Mouse (Mus musculus) limb, embryonic 13.5 days (tissue): ENCODE measurements at regions not wholly inside any gene's neighbourhood (a gene's known extent, or its start where the extent isn't known, plus 50 kb on each side); places are given as distances from the start of the nearest gene placed in this dataset.

Source experiments
- ATAC-seq: fragments of 200-750 bp; cut with Nextera tagmentation; 2 replicates; pipeline ENCODE4 v1.8.0; 2017; ENCODE audit warnings: low read depth, moderate number of reproducible peaks, moderate TSS enrichment; ENCODE audit not compliant: low FRiP score
- H3K27ac ChIP-seq: fragments of 300-500 bp; sonication (generic); 2 replicates; pipeline ENCODE4 v1.5.1; 2015; ENCODE audit warnings: inconsistent platforms, mild to moderate bottlenecking, moderate library complexity
- H3K27me3 ChIP-seq: fragments of 300-500 bp; sonication (generic); 2 replicates; pipeline ENCODE4 v1.6.1; 2015; ENCODE audit warnings: mild to moderate bottlenecking, inconsistent platforms
- H3K36me3 ChIP-seq: fragments of 300-500 bp; sonication (generic); 2 replicates; pipeline ENCODE4 v1.6.1; 2015; ENCODE audit warnings: inconsistent platforms, mild to moderate bottlenecking, moderate library complexity
- H3K4me1 ChIP-seq: fragments of 300-500 bp; sonication (generic); 2 replicates; pipeline ENCODE4 v1.6.1; 2015; ENCODE audit warnings: inconsistent platforms
- H3K4me2 ChIP-seq: fragments of 300-500 bp; sonication (generic); replicated peaks from 2 replicates; pipeline ENCODE4 v1.6.1; 2015; ENCODE audit warnings: inconsistent platforms, mild to moderate bottlenecking, moderate library complexity
- H3K4me3 ChIP-seq: fragments of 300-500 bp; sonication (generic); 2 replicates; pipeline ENCODE4 v1.5.1; 2015; ENCODE audit warnings: moderate library complexity, mild to moderate bottlenecking, inconsistent platforms
- H3K9ac ChIP-seq: fragments of 300-500 bp; sonication (generic); 2 replicates; pipeline ENCODE4 v1.6.1; 2015; ENCODE audit warnings: mild to moderate bottlenecking, inconsistent platforms
- H3K9me3 ChIP-seq: fragments of 300-500 bp; sonication (generic); 2 replicates; pipeline ENCODE4 v1.6.1; 2016; ENCODE audit warnings: inconsistent platforms
- WGBS: fragments of 180-500 bp; shearing (Covaris S2); methylation state at CpG from one replicate; pipeline ENCODE4 v1.1.7; 2015; 5-methylcytosine and 5-hydroxymethylcytosine counted together

DNA sequence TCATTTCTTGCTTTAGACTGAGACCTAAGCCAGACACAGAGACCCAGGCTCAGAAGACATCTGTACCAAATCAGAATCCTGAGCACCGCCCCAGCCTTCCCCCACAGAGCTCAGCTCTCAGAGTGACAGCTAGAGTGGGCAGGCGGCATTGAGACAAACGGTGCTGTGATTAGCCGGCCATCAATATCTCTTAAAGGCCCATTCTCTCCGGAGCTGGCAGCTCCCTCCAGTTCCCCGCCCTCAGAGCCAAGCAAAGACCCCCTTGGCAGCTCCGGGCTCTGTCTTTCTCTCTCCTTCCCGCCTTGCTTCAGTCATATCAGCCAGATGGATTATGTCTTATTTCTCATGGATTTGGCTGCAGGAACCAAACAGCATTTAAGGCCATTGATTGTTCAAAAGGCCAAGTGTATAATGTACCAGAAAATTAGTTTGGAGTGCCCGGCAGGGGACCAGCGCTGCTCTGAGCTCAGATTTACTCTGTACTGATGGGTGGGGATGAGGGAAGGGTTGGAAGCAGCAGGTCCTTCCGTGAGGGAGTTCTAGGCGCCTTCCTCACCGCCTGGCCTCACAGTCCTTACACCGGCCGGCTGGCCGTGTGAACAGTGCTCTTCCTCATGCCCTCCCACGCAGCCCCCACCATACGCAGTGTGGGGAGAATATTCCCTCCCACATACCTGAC is 109.0 kb upstream of the Thy1 start:
- Histone ChIP-seq H3K4me2 (no peak overlapping the region), H3K4me1 (peaks cover 3% of the 10 kb centered on the region), H3K9ac (no peak overlapping the region), H3K27me3 (peaks cover 26% of the 10 kb centered on the region), H3K36me3 (no peaks in the 10 kb centered on the region), H3K27ac (no peak overlapping the region), H3K9me3 (no peaks in the 10 kb centered on the region), H3K4me3 (no peak overlapping the region)
- no peak for ATAC-seq
- WGBS = 24% methylated on average over 18 of the region's 18 CpGs

DNA sequence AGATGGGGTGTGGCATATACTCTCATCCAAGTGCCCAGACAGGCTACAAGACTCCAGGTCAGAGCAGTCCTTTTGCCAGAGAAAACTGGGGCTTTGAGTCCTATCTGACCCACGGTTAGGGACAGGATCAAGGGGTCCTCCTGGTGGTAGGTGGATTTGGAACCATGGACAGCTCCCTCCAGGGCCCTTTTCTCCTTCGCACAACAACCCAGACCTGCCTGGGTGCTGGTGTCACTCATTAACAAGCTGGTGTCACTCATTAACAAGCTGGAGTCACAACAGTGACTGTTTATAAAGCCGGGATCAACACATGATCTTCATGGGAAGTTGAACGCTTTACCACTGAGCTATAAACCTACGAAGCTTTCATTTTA is 108.5 kb upstream of the Thy1 start:
- peaks cover 8% of the 10 kb centered on the region for H3K4me1 ChIP-seq
- no peak overlapping the region for H3K4me3 ChIP-seq
- H3K4me2 ChIP-seq = no peak overlapping the region
- WGBS = 3% methylated on average over 5 of the region's 5 CpGs
- peaks cover 26% of the 10 kb centered on the region for H3K27me3 ChIP-seq
- no peak overlapping the region for H3K27ac ChIP-seq
- no peaks in the 10 kb centered on the region for H3K9me3 ChIP-seq
- ATAC-seq = no peak
- no peak overlapping the region for H3K9ac ChIP-seq
- no peaks in the 10 kb centered on the region for H3K36me3 ChIP-seq

DNA sequence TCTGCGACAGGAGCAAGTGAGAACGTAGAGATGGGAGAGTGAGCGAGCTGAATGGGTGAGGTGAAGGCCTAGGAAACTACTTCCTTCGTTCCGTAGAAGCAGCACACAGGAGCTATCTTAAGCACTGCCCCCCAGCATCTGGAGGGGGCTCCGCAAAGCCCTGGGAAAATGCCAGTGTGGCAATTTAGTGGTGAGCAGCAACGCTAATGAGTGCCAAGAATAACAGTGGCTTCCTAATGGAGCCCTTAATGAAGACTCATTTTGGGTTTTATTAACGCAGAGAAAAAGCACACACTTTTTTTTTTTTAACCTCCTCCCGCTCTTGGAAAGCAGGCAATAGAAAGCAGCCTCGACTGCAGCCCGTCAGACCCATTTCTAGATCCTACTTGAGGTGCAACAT is 103.8 kb upstream of the Thy1 start:
- no peak overlapping the region for H3K27ac ChIP-seq
- H3K9me3 ChIP-seq = no peaks in the 10 kb centered on the region
- no peak for ATAC-seq
- H3K4me2 ChIP-seq = no peak overlapping the region
- WGBS = 41% methylated on average over 11 of the region's 11 CpGs
- H3K36me3 ChIP-seq = no peaks in the 10 kb centered on the region
- H3K9ac ChIP-seq = no peak overlapping the region
- H3K4me1 ChIP-seq = peaks cover 17% of the 10 kb centered on the region
- H3K4me3 ChIP-seq = no peak overlapping the region
- H3K27me3 ChIP-seq = peaks cover 15% of the 10 kb centered on the region

DNA sequence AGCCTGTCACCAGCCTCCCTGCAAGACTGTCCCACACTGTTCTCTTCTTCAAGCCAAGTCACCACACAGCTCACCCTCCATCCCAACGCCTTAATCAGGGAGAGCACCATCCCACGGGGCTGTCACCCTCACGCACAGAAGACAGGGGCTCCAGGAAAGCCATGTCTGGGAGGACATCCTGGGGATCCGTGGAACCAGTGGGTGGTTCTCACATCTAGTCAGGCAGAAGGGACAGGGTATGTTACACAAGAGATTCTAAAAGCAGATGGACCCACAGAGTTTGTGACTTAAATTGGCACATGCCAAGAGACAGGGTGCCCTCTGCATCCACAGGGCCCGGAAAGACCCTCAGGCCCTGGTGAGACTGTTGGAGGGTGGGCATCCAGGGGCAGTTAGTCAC is 101.0 kb upstream of the Thy1 start:
- Histone ChIP-seq H3K9me3 (no peaks in the 10 kb centered on the region), H3K4me2 (no peak overlapping the region), H3K4me3 (no peak overlapping the region), H3K4me1 (peaks cover 17% of the 10 kb centered on the region), H3K9ac (no peak overlapping the region), H3K27ac (no peak overlapping the region), H3K36me3 (no peaks in the 10 kb centered on the region), H3K27me3 (0 out of 2 replicates have a peak, but pooled peaks cover 6% of the 10 kb centered on the region)
- 84% methylated on average over 5 of the region's 5 CpGs for WGBS
- no peak for ATAC-seq

DNA sequence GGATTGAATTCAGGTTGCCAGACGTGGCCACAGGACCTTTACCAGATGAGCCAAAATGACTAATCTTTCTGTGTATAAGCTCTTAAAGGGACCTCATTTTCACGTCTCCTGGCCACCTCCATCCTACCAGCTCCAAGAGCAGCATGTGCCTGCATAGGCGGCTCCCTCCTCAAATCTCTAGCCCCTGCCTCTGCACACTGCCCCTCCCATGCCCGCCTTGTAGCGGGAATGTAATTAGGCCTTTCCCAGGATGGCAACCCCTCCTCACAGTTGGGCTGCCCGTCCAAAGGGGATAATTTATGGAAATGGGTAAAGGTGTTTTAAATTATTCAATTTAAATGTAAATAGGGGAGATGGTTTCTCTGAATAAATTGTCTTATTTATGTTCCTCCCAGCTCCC is 99.7 kb upstream of the Thy1 start:
- no peak overlapping the region for H3K4me3 ChIP-seq
- H3K4me2 ChIP-seq = no peak overlapping the region
- H3K9me3 ChIP-seq = no peaks in the 10 kb centered on the region
- H3K9ac ChIP-seq = no peak overlapping the region
- no peak overlapping the region for H3K27ac ChIP-seq
- ATAC-seq = no peak
- H3K27me3 ChIP-seq = 0 out of 2 replicates have a peak, but pooled peaks cover 6% of the 10 kb centered on the region
- WGBS = 17% methylated on average over 6 of the region's 6 CpGs
- H3K4me1 ChIP-seq = peaks cover 17% of the 10 kb centered on the region
- no peaks in the 10 kb centered on the region for H3K36me3 ChIP-seq

DNA sequence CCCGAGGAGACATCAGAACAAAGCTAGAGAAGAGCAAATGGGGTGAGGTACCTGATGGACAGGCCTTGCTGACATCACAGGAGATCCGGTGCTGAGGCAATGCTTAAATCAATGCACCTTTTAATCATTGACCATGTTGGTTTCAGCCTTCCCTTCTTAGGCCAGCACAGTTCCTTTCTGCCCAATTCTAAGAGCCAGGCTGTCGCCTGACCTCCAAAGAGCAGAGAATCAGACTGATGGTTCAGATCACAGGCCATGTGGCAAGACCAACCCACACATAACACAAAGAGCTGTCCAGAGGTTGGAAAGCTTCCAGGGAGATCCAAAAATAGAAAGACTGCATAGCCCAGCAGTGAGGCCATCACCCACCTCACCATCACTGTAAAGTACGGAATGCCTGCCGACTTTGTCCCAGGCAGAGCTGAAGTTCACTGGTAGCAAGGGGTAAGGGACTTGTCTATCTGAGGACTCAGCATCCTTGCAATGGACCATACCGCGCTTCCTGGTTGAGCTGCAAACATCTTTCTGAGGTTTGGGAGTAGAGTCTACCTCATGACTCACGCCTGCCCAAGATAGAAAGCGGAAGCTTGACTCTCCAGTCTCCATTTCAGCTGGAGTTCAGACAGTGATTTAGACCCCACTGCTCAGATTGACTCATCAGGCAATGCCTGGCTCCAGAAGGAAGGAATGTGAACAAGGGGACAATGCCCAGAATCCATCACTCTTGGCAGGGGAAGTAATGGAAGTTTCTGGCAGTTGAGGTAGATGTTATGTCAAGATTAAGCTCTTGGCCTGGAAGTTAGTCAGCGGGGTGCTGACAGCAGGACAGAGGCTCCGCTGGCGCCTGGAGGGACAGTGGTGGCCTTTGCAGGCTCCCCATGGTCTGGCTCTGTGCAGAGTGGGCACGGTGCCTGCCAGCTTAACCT is 98.1 kb upstream of the Thy1 start:
- Histone ChIP-seq H3K9me3 (no peaks in the 10 kb centered on the region), H3K27me3 (0 out of 2 replicates have a peak, but pooled peaks cover 6% of the 10 kb centered on the region), H3K4me1 (peaks cover 5% of the 10 kb centered on the region; the same call in 1 of the 2 replicates), H3K9ac (no peak overlapping the region), H3K4me2 (no peak overlapping the region), H3K36me3 (no peaks in the 10 kb centered on the region), H3K27ac (no peak overlapping the region), H3K4me3 (no peak overlapping the region)
- WGBS = 78% methylated on average over 13 of the region's 13 CpGs
- ATAC-seq = no peak

DNA sequence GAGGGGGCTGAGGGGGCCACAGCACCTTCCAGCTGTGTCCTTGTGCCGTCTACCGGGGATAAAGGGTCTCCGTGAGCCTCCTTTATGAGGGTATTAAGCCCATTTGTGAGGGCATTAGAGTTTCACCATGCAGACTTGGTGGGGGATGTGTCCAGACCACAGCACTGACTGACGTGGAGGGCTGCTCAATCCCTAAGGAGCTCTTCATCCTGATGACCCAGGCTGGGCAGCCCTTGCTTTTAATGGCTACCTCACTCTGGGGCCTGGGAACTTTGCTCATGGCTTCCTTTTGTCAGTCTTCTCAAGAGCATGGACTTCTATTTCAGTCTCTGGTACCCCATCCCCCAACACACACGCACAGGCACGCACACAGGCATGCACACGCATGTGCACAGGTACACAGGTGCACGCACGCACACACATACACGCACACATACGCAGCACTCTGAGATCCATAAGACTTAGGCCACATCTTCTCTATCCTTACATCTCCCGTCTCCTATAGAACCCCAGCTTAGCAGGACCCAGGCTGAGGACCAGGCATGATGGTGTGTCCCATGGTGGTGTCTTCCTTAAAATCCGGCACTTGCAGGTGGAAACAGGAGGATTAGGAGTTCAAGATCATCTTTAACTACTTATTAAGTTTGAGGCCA is 97.1 kb upstream of the Thy1 start:
- Histone ChIP-seq H3K27ac (no peak overlapping the region), H3K36me3 (no peaks in the 10 kb centered on the region), H3K9ac (no peak overlapping the region), H3K4me2 (no peak overlapping the region), H3K27me3 (0 out of 2 replicates have a peak, but pooled peaks cover 3% of the 10 kb centered on the region), H3K4me3 (no peak overlapping the region), H3K4me1 (no peaks in the 10 kb centered on the region), H3K9me3 (no peaks in the 10 kb centered on the region)
- ATAC-seq = no peak
- 78% methylated on average over 13 of the region's 13 CpGs for whole genome bisulfite sequencing

DNA sequence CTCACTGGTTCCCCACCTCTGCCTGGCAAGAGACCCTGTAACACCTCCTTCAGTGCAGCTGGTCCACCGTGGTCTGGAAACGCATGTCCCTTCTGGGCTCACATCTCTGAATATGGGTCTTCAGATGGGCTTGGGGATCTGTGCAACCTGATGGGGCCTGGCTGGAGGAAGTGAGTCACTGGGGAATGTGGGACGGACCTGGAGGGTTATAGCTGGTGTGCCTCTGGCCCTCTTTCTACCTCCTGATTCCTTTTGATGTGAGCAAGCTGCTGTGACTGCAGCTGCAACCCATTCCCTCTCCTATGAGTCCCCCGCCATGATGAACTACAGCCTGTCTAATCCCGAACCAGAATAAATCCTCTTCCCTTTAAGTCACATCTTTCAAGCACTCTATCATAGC is 96.1 kb upstream of the Thy1 start:
- ATAC-seq = no peak
- no peak overlapping the region for H3K27ac ChIP-seq

DNA sequence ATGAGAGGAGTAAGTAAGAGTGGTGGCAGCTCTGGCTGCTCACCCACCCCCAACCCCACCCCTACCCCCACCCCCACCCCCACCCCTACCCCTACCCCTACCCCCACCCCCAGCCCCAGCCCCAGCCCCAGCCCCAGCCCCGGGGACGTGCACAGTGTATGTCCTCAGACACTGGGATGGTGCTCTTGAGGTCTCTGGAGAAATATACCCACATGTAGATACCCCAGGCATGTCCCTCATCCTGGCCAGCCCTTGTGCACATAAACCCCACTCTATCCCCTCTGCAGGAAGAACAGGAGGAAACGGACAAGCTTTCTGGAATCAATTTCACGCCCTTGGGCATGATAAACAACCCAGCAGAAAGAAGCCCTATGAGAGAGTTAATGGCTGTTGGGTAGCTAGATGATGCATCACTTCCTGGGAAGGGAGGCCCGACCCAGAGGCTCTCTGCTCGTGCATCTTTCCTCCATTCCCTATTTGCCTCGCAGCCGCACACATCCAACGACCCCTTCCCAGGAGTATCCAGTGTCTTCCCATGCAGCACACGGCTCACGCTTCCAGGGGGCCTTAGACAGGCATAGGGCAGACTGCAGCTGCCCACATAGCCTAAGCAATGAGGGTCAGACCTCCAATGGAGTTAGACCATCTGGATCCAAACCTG is 95.6 kb upstream of the Thy1 start:
- no peak overlapping the region for H3K4me2 ChIP-seq
- H3K9ac ChIP-seq = no peak overlapping the region
- no peak overlapping the region for H3K27ac ChIP-seq
- H3K9me3 ChIP-seq = no peaks in the 10 kb centered on the region
- H3K4me1 ChIP-seq = no peaks in the 10 kb centered on the region
- 0 out of 2 replicates have a peak, but pooled peaks cover 3% of the 10 kb centered on the region for H3K27me3 ChIP-seq
- WGBS = 40% methylated on average over 11 of the region's 11 CpGs
- H3K36me3 ChIP-seq = no peaks in the 10 kb centered on the region
- no peak for ATAC-seq
- H3K4me3 ChIP-seq = no peak overlapping the region

More for the DNA sequence above, 96.1 kb upstream of the Thy1 start:
- Histone ChIP-seq H3K27me3 (0 out of 2 replicates have a peak, but pooled peaks cover 3% of the 10 kb centered on the region), H3K9me3 (no peaks in the 10 kb centered on the region), H3K36me3 (no peaks in the 10 kb centered on the region), H3K4me1 (no peaks in the 10 kb centered on the region), H3K4me3 (no peak overlapping the region), H3K9ac (no peak overlapping the region), H3K4me2 (no peak overlapping the region)
- WGBS = 33% methylated on average over 5 of the region's 5 CpGs

DNA sequence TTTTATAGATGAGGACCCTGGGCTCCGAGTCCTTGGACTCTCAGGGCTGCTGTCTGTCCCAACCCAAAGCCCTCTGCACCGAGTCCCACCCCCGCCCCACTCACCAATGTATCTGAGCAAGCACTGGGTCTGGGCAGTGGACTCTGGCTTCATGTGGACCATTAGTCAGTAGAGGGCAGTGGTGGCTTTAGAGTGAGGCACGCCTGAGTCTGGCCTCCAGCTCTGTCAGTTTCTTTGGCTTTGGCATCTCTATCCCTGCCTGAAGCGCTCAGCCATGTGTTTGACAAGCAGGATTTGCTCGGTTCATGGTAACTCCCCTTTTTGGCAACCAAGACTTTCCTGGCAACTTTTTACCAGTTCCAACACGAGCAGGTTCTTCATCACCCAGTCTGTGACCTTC is 90.1 kb upstream of the Thy1 start:
- ATAC-seq = no peak
- 21% methylated on average over 7 of the region's 7 CpGs for WGBS

DNA sequence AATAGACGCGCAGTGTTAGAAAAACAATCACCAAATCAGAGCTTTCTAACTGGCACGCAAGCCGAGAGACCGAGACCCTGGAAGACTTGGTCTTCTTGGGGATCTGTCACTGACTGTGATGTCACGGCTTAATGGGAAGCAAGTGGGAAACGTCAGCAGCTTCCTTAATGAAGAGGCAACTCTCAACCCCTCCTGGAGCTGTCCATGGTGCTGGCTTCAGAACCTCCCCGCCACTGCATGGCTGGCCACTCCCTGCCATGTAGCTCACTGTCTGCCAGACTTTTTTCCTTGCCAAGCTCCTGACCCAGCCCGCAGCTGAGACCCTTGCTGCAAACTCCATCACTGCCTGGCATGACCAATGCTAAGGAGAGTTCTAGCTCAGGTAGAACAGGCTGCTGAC is 83.6 kb upstream of the Thy1 start:
- peaks cover 4% of the 10 kb centered on the region for H3K27me3 ChIP-seq
- H3K4me3 ChIP-seq = no peak overlapping the region
- no peak overlapping the region for H3K4me2 ChIP-seq
- H3K9me3 ChIP-seq = no peaks in the 10 kb centered on the region
- H3K36me3 ChIP-seq = no peaks in the 10 kb centered on the region
- no peak overlapping the region for H3K9ac ChIP-seq
- 23% methylated on average over 9 of the region's 9 CpGs for WGBS
- no peaks in the 10 kb centered on the region for H3K4me1 ChIP-seq
- no peak for ATAC-seq
- H3K27ac ChIP-seq = no peak overlapping the region

More for the DNA sequence above, 90.1 kb upstream of the Thy1 start:
- Histone ChIP-seq H3K4me1 (no peaks in the 10 kb centered on the region), H3K27ac (no peak overlapping the region), H3K27me3 (peaks cover 4% of the 10 kb centered on the region), H3K9ac (no peak overlapping the region), H3K4me2 (no peak overlapping the region), H3K9me3 (no peaks in the 10 kb centered on the region), H3K4me3 (no peak overlapping the region), H3K36me3 (no peaks in the 10 kb centered on the region)

DNA sequence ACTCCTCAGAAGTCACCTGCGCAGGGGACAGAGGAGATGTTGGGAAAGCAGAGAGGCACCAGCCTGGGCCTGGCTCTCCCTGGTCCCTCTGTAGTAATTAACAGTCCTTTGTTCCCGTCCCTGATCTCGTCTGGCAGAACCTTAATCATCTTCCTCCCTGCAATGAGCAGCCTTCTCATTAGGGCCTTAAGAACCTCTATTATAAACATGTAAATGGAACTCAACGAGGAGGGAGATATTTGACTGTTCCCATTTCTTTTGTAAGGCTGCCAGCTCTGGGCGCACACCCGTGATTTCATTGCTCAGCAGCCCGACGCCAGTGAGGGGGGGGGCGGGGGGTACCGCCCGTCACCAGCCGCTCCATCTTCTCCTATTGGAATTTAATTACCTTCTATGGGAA is 81.8 kb upstream of the Thy1 start:
- Histone ChIP-seq H3K4me2 (no peak overlapping the region), H3K4me1 (no peaks in the 10 kb centered on the region), H3K27ac (no peak overlapping the region), H3K36me3 (no peaks in the 10 kb centered on the region), H3K27me3 (peaks cover 4% of the 10 kb centered on the region), H3K9ac (no peak overlapping the region), H3K4me3 (no peak overlapping the region), H3K9me3 (no peaks in the 10 kb centered on the region)
- WGBS = 59% methylated on average over 12 of the region's 12 CpGs
- ATAC-seq = no peak
